Mouse (Mus musculus) heart, embryonic 14.5 days (tissue): Measurements from ENCODE around the gene Vmn1r127. TPM values are rescaled to one million over a fixed set of nuclear protein-coding genes. Genes with fewer than 3 reads are reported as not detected.
"Not testable (repeated sequence)": the region's sequence is repeated elsewhere in the genome, so short reads cannot be mapped to it uniquely, and the experiment has no call there.

Source experiments
- ATAC-seq: fragments of 200-750 bp; cut with Nextera tagmentation; 2 replicates; pipeline ENCODE4 v1.8.0; 2017; ENCODE audit warnings: low read depth, moderate TSS enrichment; ENCODE audit not compliant: insufficient number of reproducible peaks, insufficient read depth, low FRiP score
- H3K27ac ChIP-seq, 2 experiments: fragments of 200-500 bp in 1 of 2; fragments of 300-500 bp in 1 of 2; sonication (generic) in 1 of 2; replicated peaks in 1 of 2; 2 replicates each; pipeline ENCODE4 v1.5.1; 2012 to 2014; ENCODE audit warnings: low read depth in 2 of 2, low read length in 2 of 2, control low read depth in 1 of 2, mild to moderate bottlenecking in 1 of 2, mixed read lengths in 1 of 2; ENCODE audit not compliant: control insufficient read depth in 1 of 2, insufficient read depth in 1 of 2
- H3K27me3 ChIP-seq: fragments of 300-500 bp; sonication (generic); 2 replicates; pipeline ENCODE4 v1.6.1; 2014; ENCODE audit warnings: mild to moderate bottlenecking, low read length, control low read depth; ENCODE audit not compliant: control insufficient read depth, insufficient read depth
- H3K36me3 ChIP-seq: fragments of 300-500 bp; sonication (generic); 2 replicates; pipeline ENCODE4 v1.6.1; 2014; ENCODE audit warnings: mild to moderate bottlenecking, control low read depth, low read length, mixed read lengths; ENCODE audit not compliant: control insufficient read depth, insufficient read depth
- H3K4me1 ChIP-seq, 2 experiments: fragments of 200-500 bp in 1 of 2; fragments of 300-500 bp in 1 of 2; sonication (generic) in 1 of 2; 2 replicates each; pipeline ENCODE4 v1.6.1; 2012 to 2014; ENCODE audit warnings: low read length in 2 of 2, control low read depth in 1 of 2, mixed read lengths in 1 of 2; ENCODE audit not compliant: control insufficient read depth in 2 of 2, insufficient read depth in 2 of 2
- H3K4me2 ChIP-seq: fragments of 300-500 bp; sonication (generic); 2 replicates; pipeline ENCODE4 v1.6.1; 2014; ENCODE audit warnings: mild to moderate bottlenecking, low read length
- H3K4me3 ChIP-seq, 2 experiments: fragments of 200-500 bp in 1 of 2; fragments of 300-500 bp in 1 of 2; sonication (generic) in 1 of 2; 2 replicates each; pipeline ENCODE4 v1.5.1; 2012 to 2014; ENCODE audit warnings: low read length in 2 of 2, mild to moderate bottlenecking in 2 of 2, control low read depth in 1 of 2, low read depth in 1 of 2, moderate library complexity in 1 of 2; ENCODE audit not compliant: control insufficient read depth in 1 of 2, insufficient read depth in 1 of 2
- H3K9ac ChIP-seq: fragments of 300-500 bp; sonication (generic); 2 replicates; pipeline ENCODE4 v1.6.1; 2014; ENCODE audit warnings: mild to moderate bottlenecking, low read length
- H3K9me3 ChIP-seq: fragments of 300-500 bp; sonication (generic); 2 replicates; pipeline ENCODE4 v1.6.1; 2016; ENCODE audit warnings: low read length, control low read depth; ENCODE audit not compliant: control insufficient read depth
- WGBS: fragments of 180-500 bp; shearing (Covaris S2); extraction: QIAGEN DNeasy Blood & Tissue Kit; methylation state at CpG from one replicate; pipeline ENCODE4 v1.1.7; 2014; 5-methylcytosine and 5-hydroxymethylcytosine counted together
- polyA plus RNA-seq: library from polyadenylated mRNA; unstranded; fragments of >200 nt; fragmentation: Nextera tagmentation; extraction: Ambion mirVana; gene quantifications from 2 replicates; pipeline ENCODE4 v1.2.1, GENCODE M21; 2014

Gene Vmn1r127
- not detected in 2 replicates for polyA plus RNA-seq

DNA sequence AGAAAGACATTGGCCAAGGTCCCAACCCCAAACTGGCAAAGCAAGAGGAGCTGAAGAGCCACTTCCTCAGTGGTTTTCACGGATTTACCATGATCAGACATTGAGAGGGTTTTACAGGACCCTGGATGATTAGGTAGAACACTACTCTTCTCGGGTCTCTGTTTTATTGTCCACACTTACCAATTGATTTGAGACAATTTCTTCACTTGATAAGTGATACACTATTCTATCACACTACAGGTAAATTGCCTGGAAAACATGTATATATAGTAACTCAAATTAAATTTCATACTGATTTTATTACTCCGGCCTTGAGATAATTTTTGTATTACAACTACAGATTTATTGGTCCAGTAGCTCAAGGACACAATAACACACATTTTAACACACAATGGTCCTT, at the start of gene Vmn1r127:
Gene Vmn1r127 (minus strand): TSS at position 101 of the 400 bp plus-strand sequence.
- H3K4me1 ChIP-seq, H3K9ac ChIP-seq, ATAC-seq, H3K36me3 ChIP-seq, H3K4me2 ChIP-seq, H3K9me3 ChIP-seq, H3K4me3 ChIP-seq, H3K27me3 ChIP-seq, H3K27ac ChIP-seq: not testable (repeated sequence)
- WGBS: no CpG with 5 or more reads among the region's 3 CpGs

GRCm38 (mm10) chr7:21361191-21361590, 41.5 kb upstream of the Vmn1r127 start, which contains the start of gene Vmn1r129:
Gene Vmn1r129 (minus strand): TSS chr7:21361291.
- not testable (repeated sequence) for ATAC-seq, H3K4me1 ChIP-seq

GRCm38 (mm10) chr7:21349073-21349472, 29.4 kb upstream of the Vmn1r127 start, which contains the start of gene Vmn1r128:
Gene Vmn1r128 (plus strand): TSS chr7:21349373.
- not testable (repeated sequence) for H3K4me1 ChIP-seq, H3K9me3 ChIP-seq, H3K27ac ChIP-seq, ATAC-seq, H3K9ac ChIP-seq, H3K36me3 ChIP-seq, H3K4me2 ChIP-seq, H3K4me3 ChIP-seq, H3K27me3 ChIP-seq
- WGBS: 61% methylated on average over 1 of the region's 1 CpGs

More at GRCm38 (mm10) chr7:21361191-21361590, 41.5 kb upstream of the Vmn1r127 start, which contains the start of gene Vmn1r129:
- not testable (repeated sequence) for H3K27ac ChIP-seq, H3K9me3 ChIP-seq, H3K9ac ChIP-seq, H3K4me2 ChIP-seq, H3K4me3 ChIP-seq, H3K36me3 ChIP-seq, H3K27me3 ChIP-seq
- WGBS: no CpG with 5 or more reads among the region's 1 CpGs

- not testable (repeated sequence) for H3K4me1 ChIP-seq, H3K4me2 ChIP-seq, H3K9ac ChIP-seq, H3K27me3 ChIP-seq, ATAC-seq, H3K36me3 ChIP-seq, H3K4me3 ChIP-seq, H3K9me3 ChIP-seq, H3K27ac ChIP-seq
- no CpG with 5 or more reads among the region's 5 CpGs for WGBS
Measured at GRCm38 (mm10) chr7:21301367-21301766, 18.3 kb downstream of the Vmn1r127 start, which contains the start of gene Vmn1r126. Gene Vmn1r126 (minus strand): TSS chr7:21301467.

DNA sequence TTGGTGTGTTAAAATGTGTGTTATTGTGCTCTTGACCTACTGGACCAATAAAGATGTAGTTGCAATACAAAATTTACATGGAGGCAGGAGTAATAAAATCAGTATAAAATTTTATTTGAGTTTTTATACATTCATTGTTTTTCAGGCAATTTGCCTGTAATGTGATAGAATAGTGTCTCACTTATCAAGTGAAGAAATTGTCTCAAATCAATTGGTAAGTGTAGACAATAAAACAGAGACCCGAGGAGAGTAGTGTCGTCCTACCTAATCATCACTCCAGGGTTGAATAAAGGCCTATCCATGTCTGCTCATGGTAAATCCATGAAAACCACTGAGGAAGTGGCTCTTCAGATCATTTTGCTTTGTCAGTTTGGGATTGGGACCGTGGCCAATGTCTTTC, 47.8 kb downstream of the Vmn1r127 start, which contains the start of gene Vmn1r125:
Gene Vmn1r125 (plus strand): TSS at position 301 of the 400 bp plus-strand sequence.
- H3K4me1 ChIP-seq, H3K4me2 ChIP-seq, H3K36me3 ChIP-seq, ATAC-seq, H3K9me3 ChIP-seq, H3K4me3 ChIP-seq, H3K9ac ChIP-seq, H3K27me3 ChIP-seq, H3K27ac ChIP-seq: not testable (repeated sequence)
- WGBS: 52% methylated on average over 3 of the region's 3 CpGs

Other genes with a start within 250 kb of the Vmn1r127 start
- not detected in 2 replicates for gene Vmn1r121, start 221.3 kb downstream of the Vmn1r127 start, polyA plus RNA-seq
- not detected in 2 replicates for gene Vmn1r122, start 185.7 kb downstream of the Vmn1r127 start, polyA plus RNA-seq
- not detected in 2 replicates for gene Vmn1r123, start 157.7 kb downstream of the Vmn1r127 start, polyA plus RNA-seq
- gene Gm5157, start 129.4 kb downstream of the Vmn1r127 start, polyA plus RNA-seq: not detected in 2 replicates
- gene Vmn1r124, start 59.2 kb downstream of the Vmn1r127 start, polyA plus RNA-seq: not detected in 2 replicates
- gene Vmn1r125, start 47.7 kb downstream of the Vmn1r127 start, polyA plus RNA-seq: not detected in 2 replicates
- gene Vmn1r126, start 18.4 kb downstream of the Vmn1r127 start, polyA plus RNA-seq: not detected in 2 replicates
- gene Vmn1r128, start 29.5 kb upstream of the Vmn1r127 start, polyA plus RNA-seq: not detected in 2 replicates
- gene Vmn1r129, start 41.4 kb upstream of the Vmn1r127 start, polyA plus RNA-seq: not detected in 2 replicates
- not detected in 2 replicates for gene Gm6882, start 112.9 kb upstream of the Vmn1r127 start, polyA plus RNA-seq
- gene Vmn1r130, start 191.9 kb upstream of the Vmn1r127 start, polyA plus RNA-seq: not detected in 2 replicates
- gene Vmn1r131, start 226.2 kb upstream of the Vmn1r127 start, polyA plus RNA-seq: not detected in 2 replicates